Mouse (Mus musculus) c-Kit-negative CD71-positive TER-119-positive erythroid progenitor cells, embryonic 14.5 days (primary cell): ENCODE data around the gene Mia.

Experiments
- DNase-seq: peaks from one replicate; pipeline ENCODE4 v3.0.0-alpha.2; 2013; ENCODE audit warnings: low read depth, low spot score

Mia gene

DNA sequence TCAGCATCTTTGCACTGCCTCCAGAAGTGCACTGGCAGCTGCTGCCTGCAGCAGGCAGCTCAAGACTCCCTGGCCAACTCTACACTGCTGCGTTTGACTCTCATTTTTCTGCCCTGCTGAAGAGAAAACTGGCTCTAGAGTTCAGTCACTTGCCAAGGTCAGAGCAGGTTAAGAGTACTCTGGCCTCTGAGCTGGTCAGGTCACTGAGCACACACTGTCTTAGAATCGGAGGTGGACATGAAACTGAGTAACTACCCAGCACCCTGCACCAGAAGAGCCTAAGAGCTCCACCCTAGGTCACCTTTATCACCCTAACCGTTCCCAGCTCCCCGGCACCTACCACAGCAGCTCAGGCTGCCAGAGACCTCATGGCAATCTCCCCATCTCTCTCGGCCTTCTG lies 5.0 kb upstream of the Mia start:
- no peak for DNase-seq

DNA sequence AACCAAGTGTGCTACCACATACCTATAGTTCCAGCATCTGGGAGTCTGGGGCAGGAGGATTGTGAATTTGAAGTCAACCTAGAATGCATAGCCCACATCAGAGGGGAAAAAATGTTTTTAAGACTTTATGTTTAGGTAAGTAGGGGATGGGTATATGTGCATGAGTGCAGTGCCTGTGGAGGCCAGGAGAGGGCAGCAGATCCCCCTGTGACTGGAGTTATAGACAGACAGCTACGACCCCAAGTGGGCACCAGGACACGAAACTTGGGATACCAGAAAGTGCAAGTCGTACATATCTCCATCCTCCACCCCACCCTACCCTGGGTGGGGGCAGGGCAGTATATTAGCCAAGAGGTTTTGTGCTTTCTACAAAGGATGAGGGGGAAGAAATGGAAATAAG lies 4.0 kb upstream of the Mia start:
- DNase-seq, result no peak

DNA sequence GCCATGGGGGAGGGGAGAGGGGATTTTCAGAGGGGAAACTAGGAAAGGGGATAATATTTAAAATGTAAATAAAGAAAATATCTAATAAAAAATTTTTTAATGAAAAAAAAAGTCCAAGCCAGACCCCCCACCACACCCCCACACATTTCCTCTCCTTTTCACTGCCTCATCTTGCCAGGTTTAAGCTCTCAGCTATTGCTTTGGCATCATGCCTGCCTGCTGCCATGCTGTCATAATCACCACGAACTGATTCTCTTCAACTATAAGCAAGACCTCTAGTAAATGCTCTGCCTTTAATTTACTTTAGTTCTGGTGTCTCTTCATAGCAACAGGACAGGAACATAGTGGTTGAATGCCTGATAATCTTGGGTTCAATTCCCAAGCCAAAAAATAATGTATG lies 1.5 kb upstream of the Mia start:
- no peak for DNase-seq

DNA sequence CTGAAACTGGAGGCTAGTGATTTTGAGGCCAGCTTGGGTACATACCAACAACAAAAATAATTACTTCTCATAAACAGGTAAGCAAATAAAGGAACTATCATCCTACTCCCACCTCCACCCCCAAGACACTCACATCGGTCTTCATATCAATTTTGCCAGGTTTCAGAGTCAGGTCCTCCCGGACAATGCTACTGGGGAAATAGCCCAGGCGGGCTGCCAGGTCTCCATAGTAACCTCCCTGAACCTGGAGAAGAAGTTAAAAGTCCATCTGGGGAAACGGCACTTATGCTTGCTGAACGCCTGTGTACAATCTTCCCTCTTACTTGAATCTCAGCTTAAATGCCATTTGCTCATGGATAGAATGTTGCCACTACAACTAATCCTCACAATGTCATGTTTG lies 921 bp downstream of the Mia start:
- no peak for DNase-seq

DNA sequence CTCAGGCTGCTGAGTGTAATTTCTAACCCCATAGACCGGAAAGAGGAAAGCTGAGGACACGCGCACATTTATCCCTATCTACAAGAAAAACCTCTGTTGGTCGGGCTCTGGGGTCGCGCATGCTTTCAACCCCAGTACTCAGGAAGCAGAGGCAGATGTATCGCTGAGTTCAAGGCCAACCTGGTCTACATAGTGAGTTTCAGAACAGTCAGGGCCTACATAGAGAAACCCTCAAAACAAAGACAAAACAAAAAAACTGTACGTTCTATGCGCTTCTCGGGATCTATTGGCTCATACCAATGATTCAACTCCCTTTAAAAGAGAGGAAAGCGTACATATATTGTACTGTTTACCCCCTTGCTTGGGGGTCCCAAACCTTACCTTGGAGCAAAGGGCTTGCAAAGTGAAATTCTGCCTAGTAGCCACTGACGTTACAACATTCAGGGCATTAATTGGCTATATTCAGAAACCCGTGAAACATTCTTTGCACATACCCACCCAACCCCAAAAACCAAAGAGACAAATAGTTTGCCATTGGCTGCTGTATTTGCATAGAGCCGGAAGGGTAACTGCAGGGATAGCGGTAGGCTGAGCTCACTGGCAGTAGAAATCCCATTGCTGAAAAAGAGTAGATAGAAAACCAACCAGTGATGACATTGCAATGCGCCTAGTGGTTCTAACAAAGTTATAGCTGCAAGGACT lies 1.6 kb downstream of the Mia start:
- no peak for DNase-seq

DNA sequence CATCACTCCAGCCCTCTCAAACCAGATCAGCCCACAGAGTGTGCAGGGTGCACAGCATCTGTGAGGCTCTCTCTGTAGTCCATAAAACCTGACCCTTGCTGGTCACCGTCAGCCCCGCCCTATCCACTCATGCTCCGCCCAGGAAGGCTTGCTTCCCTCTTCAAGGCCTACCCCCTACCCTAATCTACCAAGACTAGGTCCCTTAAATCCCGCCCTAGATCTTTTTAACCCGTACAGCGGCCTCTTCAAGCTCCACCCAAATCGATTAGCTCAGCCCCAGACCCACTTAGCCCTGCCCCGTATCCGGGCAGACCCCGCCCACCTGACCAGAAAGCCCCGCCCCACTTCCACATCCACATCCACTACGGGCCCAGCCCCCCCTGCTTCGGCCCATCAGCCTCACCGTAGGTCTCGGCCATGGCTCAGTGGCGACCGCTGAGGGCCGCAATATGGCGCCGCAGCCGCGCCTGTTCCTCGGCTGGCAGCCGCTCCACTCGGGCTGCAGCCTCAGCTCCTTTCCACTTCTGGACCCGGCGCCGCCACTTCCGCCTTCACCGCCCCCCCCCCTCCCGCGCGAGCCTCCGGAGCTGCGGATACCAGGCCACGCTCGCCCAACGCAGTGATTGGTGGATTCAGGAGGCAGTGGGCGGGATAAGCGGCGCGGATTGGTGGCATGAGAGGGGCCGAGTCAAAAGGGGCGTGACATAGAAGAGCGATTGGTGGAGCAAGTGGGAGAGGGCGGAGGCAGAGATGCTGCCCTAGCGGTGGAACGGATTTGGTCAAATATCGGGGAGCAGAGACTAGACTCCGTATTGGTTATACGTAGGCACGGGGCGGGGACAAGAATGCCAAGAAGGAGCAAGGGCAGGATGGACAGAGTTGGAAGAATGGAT lies 2.4 kb downstream of the Mia start, which contains the start of gene Rab4b:
Gene Rab4b, minus strand, starts transcription at position 573 of the 893 bp plus-strand sequence.
- DNase-seq, result peak; percentile 99

DNA sequence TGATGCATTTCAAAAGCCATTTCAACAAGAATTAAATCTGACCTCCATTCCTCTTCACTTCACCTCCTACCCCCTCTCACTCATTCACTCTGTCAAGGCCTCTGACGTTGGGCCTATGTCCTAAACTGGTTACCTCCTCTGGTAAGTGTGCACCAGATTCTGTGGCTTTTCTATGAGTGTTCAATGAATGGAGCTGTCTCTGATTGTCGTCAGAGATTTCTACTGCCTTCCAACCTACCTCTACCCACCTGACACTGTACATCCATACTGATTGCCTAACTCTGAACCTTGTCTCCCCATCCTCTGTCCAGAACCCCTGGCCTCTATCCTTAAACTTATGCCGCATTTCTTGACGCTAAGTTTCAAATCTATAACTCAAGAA lies 3.0 kb downstream of the Mia start:
- no peak for DNase-seq

DNA sequence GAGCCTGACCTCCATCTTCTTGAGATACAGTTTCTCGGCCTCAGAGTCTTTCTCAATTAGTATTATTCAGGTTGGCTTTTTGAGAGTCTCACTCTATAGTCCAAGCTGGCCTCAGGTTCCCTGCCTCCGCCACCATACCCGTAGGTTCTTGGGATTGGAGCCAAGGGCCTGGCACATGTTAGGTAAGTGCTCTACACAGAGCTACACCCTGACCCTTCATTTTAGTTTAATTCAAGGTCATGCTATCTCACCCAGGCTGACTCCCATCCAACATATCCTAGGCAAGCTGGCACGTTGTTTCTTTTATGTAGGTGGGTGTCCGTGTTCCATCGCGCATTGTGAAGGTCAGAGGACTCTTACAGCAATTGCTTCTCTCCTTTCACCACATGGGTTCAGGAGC lies 6.1 kb downstream of the Mia start:
- no peak for DNase-seq

DNA sequence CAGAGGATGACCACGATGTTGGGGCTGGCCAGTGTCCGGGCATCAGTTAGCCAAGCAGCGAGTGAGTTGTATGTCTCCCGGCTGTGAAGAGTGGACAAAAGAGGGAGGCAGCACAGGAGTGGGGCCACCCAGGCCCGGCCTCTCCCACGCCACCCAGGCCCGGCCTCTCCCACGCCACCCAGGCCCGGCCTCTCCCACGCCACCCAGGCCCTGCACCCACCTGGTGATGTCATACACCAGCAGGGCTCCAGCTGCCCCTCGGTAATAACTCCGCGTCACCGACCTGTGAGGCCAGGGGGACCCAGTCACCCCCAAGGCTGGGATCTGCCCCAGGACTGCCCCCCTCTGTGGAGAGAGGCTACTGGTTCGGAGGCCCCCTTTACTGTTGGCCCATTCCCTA lies 6.5 kb downstream of the Mia start:
- no peak for DNase-seq

DNA sequence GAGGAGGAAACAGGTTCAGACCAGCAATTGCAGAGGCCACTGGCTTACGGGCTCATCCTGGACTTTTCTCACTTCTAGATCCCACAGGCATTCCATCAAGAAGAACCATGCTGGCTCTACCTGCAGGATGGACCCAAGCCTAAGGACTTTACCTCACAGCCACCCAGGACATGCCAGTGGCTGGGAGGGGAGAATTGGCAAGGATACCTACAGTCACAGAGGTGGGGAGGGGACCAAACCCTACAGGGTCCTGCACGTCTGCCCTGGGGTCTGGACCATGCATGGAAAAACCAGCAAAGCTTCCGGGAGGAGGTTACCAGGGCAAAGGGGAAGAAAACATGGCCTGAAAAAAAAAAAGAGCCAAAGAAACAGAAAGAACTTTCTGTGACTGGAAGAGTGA lies 10.0 kb downstream of the Mia start:
- DNase-seq, result no peak

DNA sequence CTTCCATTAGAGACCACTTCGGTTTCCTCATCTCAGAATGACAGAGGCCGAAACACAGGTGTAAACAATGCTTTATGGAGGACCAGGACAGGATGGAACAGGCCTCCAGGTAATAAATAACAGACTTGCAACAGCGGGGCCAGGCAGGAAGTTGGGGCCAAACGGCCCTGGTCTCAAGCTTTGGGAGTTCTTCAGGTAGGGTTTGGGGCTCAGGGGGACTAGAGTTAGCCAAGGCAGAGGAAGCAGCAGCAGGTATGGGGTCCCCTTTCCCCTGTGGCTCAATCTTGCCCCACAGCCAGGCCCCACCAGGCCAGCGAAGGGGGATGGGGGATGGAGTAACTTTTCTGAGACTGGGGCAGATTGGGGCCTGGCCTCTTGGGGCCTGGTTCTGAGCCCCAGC lies 12.6 kb downstream of the Mia start:
- no peak for DNase-seq

DNA sequence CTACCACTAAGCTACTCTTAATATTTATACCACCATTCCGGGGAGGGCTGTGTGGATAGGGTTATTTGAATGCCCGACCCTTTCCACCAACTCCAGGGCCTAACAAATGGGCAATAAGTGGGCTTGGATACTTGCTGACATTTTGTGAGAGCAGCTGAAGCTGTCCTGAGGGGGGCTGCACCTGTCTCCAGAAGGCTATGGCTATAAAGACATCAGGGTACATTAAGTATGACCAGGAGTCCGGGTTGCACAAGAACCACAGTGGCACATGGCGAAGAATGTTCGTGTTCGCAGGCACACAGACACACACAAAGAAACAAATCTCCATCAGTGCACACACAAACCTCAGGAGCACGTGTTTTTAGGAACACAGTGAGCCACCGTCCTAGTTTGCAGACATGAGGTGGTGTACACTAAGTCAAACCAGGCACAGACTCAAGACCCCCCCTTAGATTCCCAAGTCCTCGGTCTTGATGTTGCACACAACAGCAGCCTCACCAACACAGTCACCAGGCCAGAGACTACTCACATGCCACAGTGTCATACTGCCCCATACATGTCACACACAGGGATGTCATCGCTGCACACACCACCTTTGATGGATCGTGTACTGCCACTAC lies 13.4 kb downstream of the Mia start:
- no peak for DNase-seq

DNA sequence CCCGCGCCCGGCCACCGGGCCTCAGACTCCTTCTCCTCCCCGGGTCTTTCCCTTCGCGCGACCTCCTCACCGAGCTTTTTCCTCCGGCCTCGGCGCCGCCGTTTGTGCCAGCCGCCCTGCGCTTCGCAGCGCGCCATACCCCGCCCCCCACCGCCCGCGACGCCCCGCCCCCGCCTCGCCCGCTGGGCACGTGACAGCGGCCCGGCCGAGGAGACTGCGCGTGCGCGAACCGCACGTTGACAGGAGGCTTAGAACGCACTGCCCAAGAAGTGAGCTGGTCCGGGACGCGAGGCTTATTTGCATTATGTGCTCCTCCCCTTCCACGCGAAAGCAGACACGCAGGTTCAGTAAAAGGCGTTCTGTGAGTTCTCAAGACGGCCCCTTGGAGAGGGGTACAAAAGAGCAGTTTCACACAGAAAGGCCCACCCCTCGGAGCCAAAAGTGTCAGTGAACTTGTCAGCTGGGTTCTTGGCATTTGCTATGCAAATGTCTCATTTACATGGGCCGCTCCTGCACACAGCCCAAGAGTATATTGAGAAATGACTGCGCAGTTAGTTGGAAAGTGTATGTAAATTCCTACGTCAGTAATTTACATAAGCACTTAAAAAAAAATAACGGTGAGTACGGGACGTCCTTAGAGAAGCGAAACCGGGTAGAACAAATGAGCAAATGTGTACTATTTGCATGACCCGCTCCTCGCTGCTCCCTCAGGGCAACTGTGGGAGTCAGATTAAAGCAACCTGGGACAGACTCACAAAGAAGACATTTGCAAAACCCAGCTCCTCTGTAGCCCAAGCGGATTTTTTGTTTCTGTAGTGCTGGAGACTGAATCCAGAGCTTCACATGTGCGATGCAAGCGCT lies 14.1 kb downstream of the Mia start, which contains the start of gene Egln2:
Gene Egln2, minus strand, starts transcription at position 189 of the 861 bp plus-strand sequence.
- peak; percentile 84 for DNase-seq

DNA sequence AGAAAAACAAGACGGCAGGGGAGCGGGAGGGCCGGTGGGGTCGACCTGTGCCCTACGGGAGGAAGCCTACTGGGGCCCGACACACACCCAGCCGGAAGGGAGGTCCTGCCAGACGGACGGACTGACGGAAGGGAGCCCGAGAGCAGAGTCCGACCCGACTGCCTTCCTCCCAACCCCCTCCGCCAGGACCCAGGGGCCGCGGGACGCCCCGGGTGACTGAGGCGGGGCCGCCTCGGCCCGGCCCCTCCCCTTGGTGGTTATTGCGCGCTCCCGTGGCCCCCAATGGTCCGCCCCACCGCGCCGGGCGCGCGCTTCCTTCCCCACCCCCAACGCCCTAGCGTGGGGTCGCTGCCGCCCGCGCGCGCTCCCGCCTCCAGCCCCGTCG lies 14.7 kb downstream of the Mia start:
- DNase-seq, result peak; percentile 56

DNA sequence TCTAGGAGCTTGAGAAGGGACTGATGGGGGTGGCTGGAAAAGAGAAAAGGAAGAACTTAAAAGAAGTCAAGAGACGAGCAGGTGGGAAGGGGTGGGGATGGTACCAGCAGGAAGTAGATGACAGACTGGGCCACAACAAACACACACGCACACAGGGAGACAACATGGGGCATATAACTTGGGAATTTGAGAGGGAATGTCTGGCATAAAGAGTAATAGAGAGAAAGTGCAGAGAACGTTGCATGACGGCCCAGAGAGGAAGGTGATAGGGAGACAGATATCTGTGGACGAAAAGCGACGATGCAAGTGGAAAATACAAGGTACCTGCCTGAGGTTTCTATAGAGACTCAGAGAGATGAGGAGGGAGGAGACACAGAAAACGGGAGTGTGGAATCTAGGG lies 15.3 kb downstream of the Mia start:
- DNase-seq, result no peak

DNA sequence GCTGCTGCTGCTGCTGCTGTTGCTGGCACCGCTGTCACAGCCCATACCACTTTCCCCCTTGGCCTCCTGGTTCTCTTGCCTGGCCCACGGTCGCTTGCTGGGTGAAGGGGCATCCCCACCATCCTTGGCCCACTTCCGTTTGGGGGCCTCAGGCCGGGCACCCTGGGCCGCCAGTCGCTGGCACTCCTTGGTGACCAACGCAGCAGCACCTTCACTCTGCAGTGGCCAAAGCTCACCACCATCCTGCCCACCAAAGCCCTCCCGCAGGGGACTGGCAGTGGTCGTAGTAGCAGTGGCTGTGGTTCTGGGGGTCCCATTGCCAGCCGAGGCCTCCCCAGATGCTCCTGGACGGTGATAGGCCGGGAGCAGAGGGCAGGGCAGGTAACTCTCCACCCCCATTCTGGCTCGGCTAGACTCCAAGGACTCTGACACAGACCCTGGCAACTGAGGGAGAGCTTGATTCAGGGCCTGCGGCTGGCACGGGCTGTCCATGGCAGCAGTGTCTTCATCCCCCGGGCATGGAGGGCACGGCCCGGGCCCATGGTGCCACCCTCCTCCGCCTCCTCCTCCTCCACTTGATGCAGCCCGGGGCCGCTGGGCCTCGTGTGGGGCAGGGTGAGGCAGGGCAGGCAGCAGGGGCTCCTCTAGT lies 15.8 kb downstream of the Mia start:
- DNase-seq, result no peak

DNA sequence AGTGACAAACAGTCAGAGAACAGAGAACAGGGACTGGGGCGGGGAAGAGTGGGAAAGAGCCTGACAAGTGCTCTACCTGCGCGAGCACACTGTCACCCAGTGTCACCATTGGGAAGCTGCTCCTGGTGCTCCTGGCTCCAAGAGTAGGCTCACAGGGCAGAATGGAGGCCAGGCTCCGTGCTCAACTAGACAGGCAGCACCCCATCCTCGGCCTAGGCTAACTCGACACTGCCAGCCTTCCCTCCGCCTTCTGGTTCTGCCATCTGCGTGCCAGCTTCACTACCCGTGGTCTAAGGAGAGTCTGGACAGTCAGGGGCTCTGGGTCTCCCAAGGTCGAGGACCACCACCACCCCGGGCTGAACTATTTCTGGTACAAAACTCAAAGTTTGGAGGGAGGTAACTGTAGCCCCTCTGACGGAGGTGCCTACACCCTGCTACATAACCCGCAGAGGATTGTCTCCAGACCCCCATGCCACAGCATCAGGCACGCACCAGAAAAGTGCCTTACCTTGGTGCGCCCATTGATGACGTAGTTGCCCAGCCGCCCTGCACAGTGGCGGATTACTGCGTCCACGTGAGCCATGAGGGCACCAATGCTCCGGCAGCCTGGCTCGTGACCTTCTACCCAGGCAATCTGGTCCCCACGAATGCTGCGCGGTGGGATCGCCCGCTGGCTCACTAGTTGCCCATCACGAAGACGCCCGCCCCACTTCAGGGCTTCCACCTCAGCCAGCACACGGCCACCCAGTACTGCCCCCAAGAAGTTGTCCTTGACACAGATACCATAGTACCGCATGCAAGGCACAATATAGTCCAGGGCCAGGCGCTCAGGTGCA lies 16.6 kb downstream of the Mia start:
- no peak for DNase-seq

DNA sequence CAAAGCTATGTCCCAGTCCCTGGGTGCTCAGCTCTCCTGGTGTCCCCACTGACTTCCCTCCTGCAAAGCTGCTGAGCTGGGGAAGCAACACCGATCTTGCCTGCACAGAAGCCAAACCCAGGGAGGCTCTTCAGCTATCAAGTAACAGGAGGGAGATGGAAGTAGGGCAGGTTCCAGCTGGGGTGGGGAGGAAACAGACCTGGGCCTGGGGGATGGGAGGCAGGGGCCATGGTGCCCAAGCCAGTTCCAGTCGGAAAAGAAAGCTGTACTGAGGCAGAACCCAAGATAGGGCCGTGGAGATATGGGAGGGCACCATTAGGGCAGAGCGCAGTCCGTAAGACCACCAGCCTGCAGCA lies 17.5 kb downstream of the Mia start:
- DNase-seq, result no peak

DNA sequence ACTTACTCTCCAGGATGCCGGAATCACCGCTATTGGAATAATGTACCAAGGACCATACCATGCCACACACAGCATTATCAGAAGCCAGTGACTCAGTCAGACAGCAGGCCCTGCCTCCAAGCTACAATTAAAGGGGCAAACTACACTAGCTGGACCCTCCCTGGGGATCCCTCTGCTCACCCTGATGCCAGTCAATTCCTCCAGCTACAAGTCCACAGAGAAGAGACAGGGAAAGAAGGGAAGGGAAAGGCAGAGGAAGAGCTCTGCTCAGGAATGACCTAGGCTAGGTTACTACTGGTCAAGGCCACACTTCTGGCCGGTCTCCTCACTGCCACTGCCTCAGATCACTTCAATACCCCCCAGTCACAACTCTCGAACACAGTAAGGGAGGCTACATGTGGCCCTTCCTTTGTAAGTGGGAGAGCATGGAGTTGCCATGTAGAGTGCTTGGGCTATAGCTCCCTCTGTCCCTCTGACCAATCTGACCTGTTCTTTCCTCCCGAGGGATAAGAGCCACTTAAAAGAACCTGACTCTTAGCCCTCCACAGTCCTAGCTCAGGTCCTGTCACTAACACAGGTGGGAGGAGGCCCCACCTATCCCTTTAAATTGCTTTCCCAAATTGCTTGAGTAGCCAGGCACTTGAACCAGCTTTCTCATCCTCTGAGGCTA lies 18.0 kb downstream of the Mia start:
- DNase-seq, result no peak

DNA sequence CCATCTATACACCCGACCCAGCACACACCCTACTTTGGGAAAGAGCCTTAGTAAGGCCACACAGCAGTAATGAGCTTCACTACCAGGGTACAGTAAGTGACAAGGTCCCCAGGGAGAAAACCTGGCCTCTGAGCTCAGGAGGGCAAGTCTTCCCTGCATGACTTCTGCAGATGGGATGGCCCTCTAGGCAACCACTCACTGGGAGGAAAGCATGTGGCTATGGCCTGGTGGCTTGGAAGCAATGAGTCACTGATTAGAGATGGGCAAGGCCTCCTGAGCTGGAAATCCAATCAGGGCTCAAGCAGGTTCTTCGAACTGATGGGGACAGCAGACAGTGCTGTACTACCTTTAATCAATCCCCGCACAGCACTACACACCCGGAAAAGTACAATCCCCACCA lies 19.2 kb downstream of the Mia start:
- no peak for DNase-seq
